Mouse (Mus musculus) heart, postnatal 0 days (tissue): ENCODE measurements around the gene Slc35e2.

Experiments
- CTCF ChIP-seq: IDR thresholded peaks from 2 replicates; pipeline ENCODE4 v1.5.1; 2016; ENCODE audit warnings: antibody characterized with exemption, control low read depth, low read depth
- EP300 ChIP-seq: IDR thresholded peaks from 2 replicates; pipeline ENCODE4 v1.6.1; 2016; ENCODE audit warnings: antibody characterized with exemption, low read depth

- no peak for TF ChIP-seq CTCF
- TF ChIP-seq EP300 = no peak
Observed at GRCm38 (mm10) chr4:155582279-155582905, 18.8 kb upstream of the Slc35e2 start.
